Mouse (Mus musculus) gastrocnemius, postnatal 14 days (tissue): ENCODE results near the gene Thap8. TPM values are rescaled to one million over a fixed set of nuclear protein-coding genes. Genes with fewer than 3 reads are reported as not detected.
"Not testable (repeated sequence)": the region's sequence is repeated elsewhere in the genome, so short reads cannot be mapped to it uniquely, and the experiment has no call there.

Experiments used
- DNase-seq: peaks from one replicate; pipeline ENCODE4 v3.0.0; 2021; ENCODE audit warnings: mixed read lengths
- intact Hi-C: fragments of 180-260 bp; cut with DNase I; formaldehyde crosslinking; loops from one replicate; pipeline ENCODE4 v1.15.1; 2025; ENCODE audit warnings: low total_unique reads
- long read RNA-seq, 2 experiments: library from polyadenylated mRNA; stranded (forward); transcript quantifications; one replicate each; pipeline ENCODE4 v2.0.0; 2021
- total RNA-seq, 2 experiments: library from RNA; stranded (reverse); gene quantifications; 2 replicates each; pipeline ENCODE4 v1.2.3; 2021

The Thap8 gene
- total RNA-seq, result under 1 TPM; 0.16 to 0.29 TPM
- long read RNA-seq, experiment 1, result 0 reads
- long read RNA-seq, experiment 2, result 0 reads

GRCm38 (mm10) chr7:30279951-30280669 is at the start of gene Thap8, which contains the start of gene Wdr62:
Gene Thap8, plus strand, starts transcription at chr7:30280094.
Gene Wdr62, minus strand, starts transcription at chr7:30280419.
- DNase-seq, result peak; percentile 92
- intact Hi-C loops, result loop anchor here (5.0 kb wide), 1 partner anchor 43 kb away; the partner anchor contains the start of gene Ovol3

DNA sequence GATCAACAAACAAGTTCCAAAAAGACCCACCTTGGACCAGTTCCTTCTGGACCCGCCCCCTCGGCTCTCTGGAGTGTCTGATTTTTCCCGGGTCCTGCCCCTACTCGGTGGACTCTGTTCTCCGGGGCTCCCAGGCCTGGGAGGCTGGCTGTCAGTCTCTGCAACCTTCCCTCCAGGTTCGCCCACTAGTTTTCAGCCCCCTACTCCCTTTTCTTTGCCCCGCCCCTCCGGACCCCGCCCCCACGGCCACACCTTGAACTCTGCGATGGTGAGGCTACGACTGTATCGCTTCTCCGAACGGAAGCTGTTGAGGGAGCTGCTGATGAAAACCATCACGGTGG is 48.6 kb upstream of the Thap8 start:
- no peak for DNase-seq

DNA sequence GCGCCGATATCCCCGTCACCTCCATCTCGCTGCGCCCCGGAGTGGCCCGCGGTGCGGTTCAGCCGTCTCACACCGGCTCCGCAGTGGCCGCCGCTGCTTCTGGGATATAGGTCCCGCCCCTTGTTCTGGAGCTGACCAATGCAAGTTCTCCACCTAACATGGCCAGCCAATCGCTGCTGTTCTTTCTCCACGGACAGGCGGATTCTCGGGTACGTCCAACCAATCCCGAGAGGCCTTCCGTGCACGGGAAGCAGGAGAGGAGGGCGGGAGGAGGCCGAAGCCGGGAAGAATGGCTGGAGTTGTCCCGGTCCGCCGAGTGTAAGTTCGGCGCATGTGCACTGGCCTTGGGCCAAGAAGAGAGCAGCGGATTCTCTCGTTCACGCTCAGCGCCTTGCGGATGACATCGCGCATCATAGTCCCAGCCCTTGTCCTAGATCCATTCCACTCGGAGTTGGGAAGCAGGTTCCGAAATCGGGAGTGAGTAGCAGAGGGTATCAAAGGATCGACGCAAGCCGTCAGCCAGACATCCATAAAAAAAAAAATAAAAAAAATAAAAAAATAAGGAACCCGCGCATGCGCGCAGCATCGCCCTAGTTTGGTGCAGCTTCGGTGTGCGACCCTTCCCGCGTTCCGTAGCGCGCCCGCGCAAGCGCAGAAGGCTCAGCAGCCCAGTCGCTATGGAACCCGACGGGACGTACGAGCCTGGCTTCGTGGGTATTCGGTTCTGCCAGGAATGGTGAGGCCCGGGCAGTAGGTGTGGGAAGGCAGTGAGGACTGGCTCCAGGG is 48.0 kb upstream of the Thap8 start, which contains the start of the genes Polr2i and Tbcb:
Polr2i (plus strand) TSS at position 280 of the 786 bp plus-strand sequence.
Tbcb (minus strand) TSS at position 604 of the 786 bp plus-strand sequence.
- DNase-seq, result peak; percentile 99
- intact Hi-C loops, result loop anchor here (10.0 kb wide), 1 partner anchor 73 kb away; the partner anchor contains the start of gene Alkbh6

More for the DNA sequence above, 48.6 kb upstream of the Thap8 start:
- intact Hi-C loops, result loop anchor here (10.0 kb wide), 1 partner anchor 74 kb away; the partner anchor contains the start of gene Alkbh6

GRCm38 (mm10) chr7:30232631-30233148 is 47.2 kb upstream of the Thap8 start:
- intact Hi-C loops, result loop anchor here (10.0 kb wide), 1 partner anchor 72 kb away; the partner anchor contains the start of gene Alkbh6
- DNase-seq, result peak; percentile 63

GRCm38 (mm10) chr7:30233387-30233786 is 46.5 kb upstream of the Thap8 start:
- intact Hi-C loops, result loop anchor here (10.0 kb wide), 1 partner anchor 71 kb away; the partner anchor contains the start of gene Alkbh6
- DNase-seq, result no peak

DNA sequence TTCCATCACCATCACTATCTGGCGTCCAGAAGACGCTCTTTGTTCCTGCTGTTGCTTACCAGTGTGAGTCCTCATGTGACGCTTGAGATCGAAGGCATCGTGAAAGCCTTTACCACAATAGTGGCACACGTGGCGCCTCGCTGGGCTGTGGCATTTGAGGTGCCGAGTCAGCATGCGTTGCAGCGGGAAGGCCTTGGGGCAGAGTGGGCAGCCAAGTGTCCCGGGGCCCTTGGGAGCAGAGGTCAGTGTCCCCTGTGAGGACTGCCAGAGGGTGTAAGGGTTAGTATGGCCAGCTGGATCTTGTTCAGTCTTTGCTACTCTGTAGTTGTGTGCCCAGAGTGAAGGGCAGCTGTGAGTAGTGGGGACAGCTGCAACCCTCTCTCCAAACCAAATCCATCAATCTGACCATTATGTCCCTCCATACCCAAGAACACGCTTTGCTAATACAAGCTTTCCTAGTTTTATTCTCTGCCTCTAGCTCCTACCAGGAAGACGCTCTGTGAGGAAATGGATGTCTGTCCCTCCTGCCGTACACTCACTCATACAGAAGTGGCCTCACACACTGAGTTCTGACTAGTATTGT is 45.5 kb upstream of the Thap8 start:
- peak; percentile 40 for DNase-seq
- intact Hi-C loops, result loop anchor here (10.0 kb wide), 1 partner anchor 70 kb away; the partner anchor contains the start of gene Alkbh6

- no peak for DNase-seq
- intact Hi-C loops, result loop anchor here (5.0 to 10.0 kb wide), 2 partner anchors 42 to 70 kb away; partner anchors contain the start of gene Alkbh6
Measured at GRCm38 (mm10) chr7:30235091-30235490, 44.8 kb upstream of the Thap8 start.

DNA sequence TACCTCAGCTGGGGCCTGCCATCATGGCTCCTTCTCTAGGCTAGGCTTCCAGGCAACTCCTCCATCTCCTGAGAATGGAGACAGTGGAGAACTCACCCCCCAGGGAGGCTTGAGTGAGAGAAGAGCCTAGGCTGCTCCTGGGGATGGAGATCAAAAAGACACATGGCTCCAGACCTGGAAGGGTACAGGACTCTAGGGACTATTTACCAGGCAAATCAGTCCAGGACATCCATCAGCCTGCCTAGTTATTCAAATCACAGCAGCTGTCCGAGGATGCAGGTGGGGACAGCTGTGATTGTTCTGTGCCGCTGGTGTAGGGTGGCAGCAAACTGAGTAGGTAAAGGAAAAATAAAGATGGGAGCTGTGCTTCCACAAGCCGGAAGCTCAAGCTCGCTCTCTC is 44.3 kb upstream of the Thap8 start, which contains the start of gene Ovol3:
Ovol3 (minus strand) TSS at position 101 of the 400 bp plus-strand sequence.
- no peak for DNase-seq
- intact Hi-C loops, result loop anchor here (5.0 to 10.0 kb wide), 2 partner anchors 42 to 69 kb away; partner anchors contain the start of gene Alkbh6

DNA sequence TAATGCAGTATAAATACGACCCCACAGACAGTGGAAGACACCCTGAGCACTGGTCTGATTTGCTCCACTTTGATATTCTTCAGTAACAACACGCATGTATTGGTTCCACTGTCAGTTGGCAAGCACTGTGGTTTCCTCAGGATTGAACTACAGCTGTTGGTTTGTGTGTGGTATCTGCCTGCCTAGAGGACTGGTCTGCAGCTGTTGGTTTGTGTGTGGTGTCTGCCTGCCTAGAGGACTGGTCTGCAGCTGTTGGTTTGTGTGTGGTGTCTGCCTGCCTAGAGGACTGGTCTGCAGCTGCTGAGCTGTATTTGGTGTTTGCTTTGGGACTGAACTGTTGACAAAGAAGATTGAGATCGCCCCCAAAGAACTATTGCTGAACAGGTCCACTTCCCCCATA is 42.5 kb upstream of the Thap8 start:
- DNase-seq, result not testable (repeated sequence)
- intact Hi-C loops, result loop anchor here (5.0 to 10.0 kb wide), 2 partner anchors 40 to 67 kb away; partner anchors contain the start of gene Alkbh6

- peak; percentile 52 for DNase-seq
- intact Hi-C loops, result no loop called here
Measured at GRCm38 (mm10) chr7:30251956-30252954, 27.6 kb upstream of the Thap8 start.

DNA sequence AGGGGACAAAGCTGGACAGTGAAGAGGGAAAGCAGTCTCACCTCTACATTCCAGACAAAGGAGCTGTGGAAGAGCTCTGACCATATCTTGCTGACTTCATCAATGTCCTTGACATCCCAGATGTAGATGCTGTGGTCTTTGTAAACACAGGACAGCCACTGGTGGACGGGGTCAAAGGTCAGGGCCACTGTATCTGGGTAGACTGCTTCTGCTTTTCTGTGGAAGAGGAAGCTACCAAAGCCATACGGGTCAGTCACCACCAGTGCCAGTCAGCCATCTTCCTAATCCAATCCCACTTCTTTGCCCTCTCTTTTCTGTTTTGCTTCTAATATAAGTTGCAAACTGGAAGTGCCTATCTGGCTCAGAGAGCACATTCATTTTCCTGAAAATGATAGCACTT is 14.9 kb upstream of the Thap8 start:
- DNase-seq, result no peak
- intact Hi-C loops, result no loop called here

- DNase-seq, result no peak
- intact Hi-C loops, result no loop called here
Measured at GRCm38 (mm10) chr7:30265531-30265930, 14.4 kb upstream of the Thap8 start.

GRCm38 (mm10) chr7:30265935-30266334 is 14.0 kb upstream of the Thap8 start:
- intact Hi-C loops, result no loop called here
- no peak for DNase-seq

- intact Hi-C loops, result no loop called here
- no peak for DNase-seq
Measured at GRCm38 (mm10) chr7:30266780-30267179, 13.1 kb upstream of the Thap8 start.

GRCm38 (mm10) chr7:30269641-30270040 is 10.3 kb upstream of the Thap8 start:
- no peak for DNase-seq
- intact Hi-C loops, result no loop called here

- intact Hi-C loops, result no loop called here
- no peak for DNase-seq
Measured at GRCm38 (mm10) chr7:30274383-30274782, 5.5 kb upstream of the Thap8 start.

GRCm38 (mm10) chr7:30278911-30279310 is 983 bp upstream of the Thap8 start:
- intact Hi-C loops, result loop anchor here (5.0 kb wide), 1 partner anchor 42 kb away; the partner anchor contains the start of gene Ovol3
- no peak for DNase-seq

DNA sequence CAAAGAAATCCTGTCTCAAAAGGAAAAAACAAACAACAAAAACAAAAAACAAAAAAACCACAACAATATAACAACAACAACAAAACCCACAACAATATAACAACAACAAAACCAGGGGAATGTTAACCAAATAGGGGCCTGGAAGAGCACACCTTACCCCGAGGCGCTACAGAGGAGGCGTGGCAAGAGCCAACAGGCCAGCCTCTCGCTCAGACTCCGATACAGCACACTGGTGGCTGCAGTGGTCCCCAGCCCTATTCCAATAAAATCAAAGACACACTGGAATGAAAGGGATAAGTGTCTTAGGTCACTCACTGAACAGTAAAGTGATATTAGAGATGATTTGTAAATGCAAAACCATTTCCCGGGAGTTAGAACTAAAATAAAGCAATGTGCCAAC is 358 bp upstream of the Thap8 start:
- DNase-seq, result no peak
- intact Hi-C loops, result loop anchor here (5.0 kb wide), 1 partner anchor 42 kb away; the partner anchor contains the start of gene Ovol3
